Mouse (Mus musculus) c-Kit-positive CD71-positive TER-119-negative erythroid progenitor cells, embryonic 14.5 days (primary cell): ENCODE measurements around the gene Pdzd9.

ENCODE experiments used
- DNase-seq: peaks from one replicate; pipeline ENCODE4 v3.0.0-alpha.2; 2013; ENCODE audit warnings: low read depth

The Pdzd9 gene

GRCm38 (mm10) chr7:120635362-120635781 is 34.8 kb downstream of the Pdzd9 start:
- DNase-seq, result peak; percentile 27

DNA sequence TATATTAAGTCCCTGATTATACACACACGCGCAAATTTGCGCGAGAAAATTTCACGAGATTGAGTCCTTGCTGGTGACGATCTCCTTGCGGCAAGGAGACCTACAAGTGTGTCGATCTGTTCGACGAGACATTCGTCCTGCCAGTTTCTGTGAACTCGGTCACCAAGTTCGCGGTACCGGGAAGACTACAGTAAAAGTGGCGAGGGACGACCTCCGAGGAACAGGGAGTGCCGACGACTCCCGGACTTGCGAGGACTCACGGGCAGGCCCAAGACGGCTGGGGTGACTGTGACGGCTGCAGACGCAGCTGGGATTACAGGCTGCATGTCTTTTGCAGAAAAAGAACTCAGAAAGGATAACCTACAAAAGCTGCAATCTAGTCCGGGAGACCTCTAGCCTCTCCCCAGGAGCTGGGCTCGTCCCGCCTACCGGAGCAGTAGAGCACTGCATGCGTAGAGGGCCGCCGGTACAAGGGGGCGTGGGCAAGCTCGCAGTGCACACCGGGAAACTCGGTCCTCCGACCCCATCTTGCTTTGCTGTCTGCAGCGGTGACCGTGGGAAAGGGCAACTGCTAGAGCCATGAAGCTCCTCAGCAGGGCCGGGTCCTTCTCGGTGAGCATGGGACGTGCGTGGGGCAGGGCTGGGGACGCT is 35.3 kb downstream of the Pdzd9 start, which contains the start of gene Uqcrc2:
TSS of gene Uqcrc2 (plus strand) at position 466 of the 651 bp plus-strand sequence.
- peak; percentile 86 for DNase-seq

- no peak for DNase-seq
Measured at GRCm38 (mm10) chr7:120634301-120634700, 35.8 kb downstream of the Pdzd9 start.

GRCm38 (mm10) chr7:120632518-120632917 is 37.6 kb downstream of the Pdzd9 start:
- no peak for DNase-seq

GRCm38 (mm10) chr7:120620841-120621240 is 49.3 kb downstream of the Pdzd9 start:
- no peak for DNase-seq

DNA sequence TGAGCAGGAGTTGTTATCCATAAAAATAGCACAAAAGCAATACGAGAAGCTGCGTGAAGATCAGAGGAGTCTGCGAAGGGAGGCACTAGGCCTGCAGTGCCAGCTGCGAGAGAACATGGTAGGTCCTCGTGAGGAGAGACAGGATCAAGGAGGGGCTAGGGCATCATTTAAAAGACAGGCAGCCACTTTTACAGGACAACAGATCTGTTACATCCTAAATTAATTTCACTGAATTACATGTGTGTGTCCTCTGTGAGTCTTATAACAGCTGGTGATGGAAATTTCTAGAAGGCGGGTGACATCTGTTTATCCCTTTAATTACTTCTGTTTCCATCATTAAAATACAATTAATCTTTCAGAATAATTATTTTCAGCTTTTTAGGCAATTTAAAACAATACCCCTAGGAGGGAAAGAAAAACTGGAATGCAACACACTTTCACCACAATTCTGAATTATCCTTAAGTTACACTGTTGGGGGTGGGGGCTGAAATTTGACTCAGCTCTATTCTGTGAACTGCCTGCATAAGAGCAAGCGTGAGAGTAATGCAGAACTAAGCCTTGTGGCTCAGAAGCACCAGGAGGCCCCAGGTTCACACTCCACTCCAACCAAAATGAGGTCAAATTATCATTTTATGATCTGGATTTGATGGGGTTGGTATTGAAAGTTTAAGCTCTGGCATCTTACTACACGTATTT is 49.9 kb downstream of the Pdzd9 start:
- DNase-seq, result no peak
